Mouse (Mus musculus) thymus, postnatal 14 days (tissue): ENCODE data around the gene Senp1.

Experiments
- DNase-seq: peaks from one replicate; pipeline ENCODE4 v3.0.0; 2021

The Senp1 gene

DNA sequence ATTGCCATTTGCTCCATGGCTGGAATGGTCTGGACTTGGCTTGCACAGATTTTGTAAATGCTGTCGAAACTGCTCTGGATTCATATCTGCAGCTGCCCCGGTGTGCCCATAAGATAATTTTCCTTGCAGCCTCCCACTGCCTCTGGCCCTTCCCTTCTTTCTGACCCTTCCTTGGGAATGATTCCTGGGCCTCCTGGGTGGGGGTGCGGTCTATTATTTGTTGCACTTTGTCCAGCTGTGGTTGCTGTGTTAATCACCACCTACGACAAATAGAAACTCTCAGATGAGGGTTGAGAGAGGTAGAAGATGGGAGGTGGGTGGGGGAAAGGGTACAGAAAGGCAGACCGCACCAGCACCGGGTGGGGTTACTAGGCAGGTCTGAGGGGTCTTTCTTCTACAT lies 13.7 kb upstream of the Senp1 start:
- DNase-seq = no peak

DNA sequence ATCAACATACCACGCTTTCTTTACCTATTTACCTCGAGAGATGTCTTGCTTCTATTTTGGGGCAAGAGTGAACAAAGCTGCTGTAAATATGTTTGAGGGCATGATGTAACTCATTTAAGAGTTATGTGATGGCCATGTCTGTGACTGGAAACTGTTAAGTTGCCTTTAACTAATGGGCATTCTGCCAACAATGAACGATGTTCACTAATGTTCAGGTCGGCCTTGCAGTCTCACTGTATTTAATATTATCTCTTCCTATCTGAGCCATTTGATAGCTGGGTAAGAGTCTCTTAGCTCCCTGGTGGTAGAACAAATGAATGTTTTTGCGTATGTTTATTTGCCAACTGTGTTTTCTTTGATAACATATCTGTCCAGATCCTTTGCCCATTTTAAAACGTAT lies 13.0 kb upstream of the Senp1 start:
- no peak for DNase-seq

- DNase-seq = no peak
Measured at GRCm38 (mm10) chr15:98102401-98102800, 8.9 kb upstream of the Senp1 start.

DNA sequence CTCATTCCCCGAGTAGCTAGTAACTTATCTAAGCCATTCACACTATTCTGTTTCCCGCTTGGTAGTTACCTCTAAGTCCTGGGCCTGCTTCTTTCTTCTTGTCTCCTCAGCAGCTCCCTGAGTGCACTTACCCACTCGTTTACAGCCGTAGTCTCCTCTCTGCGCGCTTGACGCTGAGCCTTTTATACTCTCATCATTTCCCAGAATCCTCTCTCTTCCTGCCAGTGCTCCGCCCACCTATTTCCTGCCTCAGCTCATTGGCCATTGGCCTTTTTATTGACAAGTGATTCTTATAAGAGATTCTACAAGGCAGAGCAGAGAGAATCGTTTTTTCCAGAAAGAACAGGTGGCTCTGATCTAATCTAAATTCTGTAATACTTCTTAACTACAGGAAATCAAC lies 5.0 kb upstream of the Senp1 start:
- DNase-seq = no peak

GRCm38 (mm10) chr15:98096957-98097356 lies 3.4 kb upstream of the Senp1 start:
- peak; percentile 28 for DNase-seq

DNA sequence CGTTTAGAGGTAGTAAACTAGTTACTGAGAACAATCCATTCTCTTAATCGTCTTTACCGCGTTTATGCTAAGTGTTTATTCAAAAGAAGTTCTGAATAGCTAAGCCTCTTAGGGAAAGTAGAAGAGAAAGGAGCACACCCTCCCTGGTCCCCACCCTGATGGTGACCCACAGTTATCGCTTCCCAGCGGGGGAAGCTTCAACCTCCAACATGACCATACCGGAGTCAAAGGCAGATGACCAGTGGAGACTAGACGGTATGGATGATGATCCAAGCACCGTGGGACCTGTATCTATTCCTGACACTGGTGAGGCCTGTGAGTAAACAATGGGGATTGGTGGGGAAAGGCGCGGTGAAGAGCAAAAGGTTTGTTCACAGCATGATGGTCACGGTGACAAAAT lies 1.4 kb upstream of the Senp1 start:
- no peak for DNase-seq

- DNase-seq = no peak
Measured at GRCm38 (mm10) chr15:98092372-98093120, 998 bp downstream of the Senp1 start, which contains the start of gene Pfkm. Gene Pfkm (plus strand): TSS chr15:98092589.

- no peak for DNase-seq
Measured at GRCm38 (mm10) chr15:98091841-98092240, 1.7 kb downstream of the Senp1 start.

DNA sequence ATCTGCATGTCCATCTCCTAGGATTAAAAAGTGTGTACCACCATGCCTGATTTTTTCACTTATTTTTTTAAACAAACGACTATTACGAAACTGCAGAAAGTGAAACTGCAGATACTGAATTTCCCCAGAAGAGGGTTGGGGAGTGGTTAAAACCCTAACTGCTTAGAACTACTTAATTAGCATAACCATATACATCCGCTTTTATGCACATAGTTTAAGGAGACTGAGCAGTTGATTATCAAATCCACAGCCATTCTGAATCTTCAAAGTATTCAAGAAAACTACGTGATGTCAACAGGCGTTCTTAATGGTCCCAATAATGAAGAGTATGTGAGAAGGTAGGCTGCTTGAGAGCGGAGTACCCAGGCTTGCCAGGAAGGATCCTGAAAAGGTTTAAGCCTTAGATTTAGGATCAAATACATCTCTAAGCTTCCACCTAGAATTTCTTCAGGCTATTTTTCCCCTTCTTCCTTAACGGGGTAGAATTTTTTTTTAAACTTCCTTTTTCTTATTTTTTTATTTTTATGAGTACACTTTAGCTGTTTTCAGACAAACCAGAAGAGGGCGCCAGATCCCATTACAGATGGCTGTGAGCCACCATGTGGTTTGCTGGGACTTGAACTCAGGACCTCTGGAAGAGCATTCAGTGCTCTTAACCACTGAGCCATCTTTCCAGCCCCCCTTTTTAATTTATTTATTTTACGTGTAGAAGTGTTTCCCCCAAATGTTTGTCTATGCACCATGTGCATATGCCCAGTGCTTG lies 3.9 kb downstream of the Senp1 start:
- DNase-seq = peak; percentile 58

DNA sequence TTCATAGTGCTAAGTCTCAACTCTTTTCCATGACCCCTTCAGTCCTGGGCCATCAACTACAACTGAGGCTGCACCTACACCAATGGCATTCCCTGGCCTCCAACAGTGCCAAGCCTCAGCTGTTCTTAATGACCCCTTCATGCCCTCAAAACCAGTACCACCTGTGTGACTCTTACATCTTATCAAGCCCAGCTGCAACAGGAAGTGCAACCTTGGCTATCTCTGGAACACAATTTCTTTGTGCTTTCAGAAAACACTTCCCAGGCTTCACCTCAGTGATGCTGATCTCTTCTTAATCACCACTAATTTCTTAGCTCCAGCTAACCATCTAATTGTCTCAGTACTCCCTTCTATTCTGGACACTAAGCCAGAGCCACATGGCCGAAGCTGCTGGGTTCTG lies 4.7 kb downstream of the Senp1 start:
- peak; percentile 34 for DNase-seq

DNA sequence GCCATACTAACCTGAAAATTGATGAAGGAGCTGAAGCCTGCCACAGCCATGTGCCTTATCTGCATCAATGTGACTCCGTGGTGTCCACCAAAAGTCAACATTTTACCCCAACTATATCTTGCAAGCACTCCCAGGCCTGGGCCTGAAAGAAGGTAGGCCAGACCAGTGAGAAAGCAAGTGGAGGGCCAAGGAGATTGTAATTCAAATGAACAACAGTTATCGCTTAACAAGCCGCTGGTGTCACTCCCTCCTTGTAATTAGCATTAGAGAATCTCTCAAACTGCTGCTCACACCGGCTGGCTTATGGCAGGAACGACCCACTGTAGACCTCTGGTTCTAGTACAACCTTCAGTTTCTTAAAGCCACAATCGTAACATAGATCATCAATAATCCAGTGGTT lies 16.6 kb downstream of the Senp1 start:
- no peak for DNase-seq

- DNase-seq = no peak
Measured at GRCm38 (mm10) chr15:98075034-98075433, 18.5 kb downstream of the Senp1 start.

DNA sequence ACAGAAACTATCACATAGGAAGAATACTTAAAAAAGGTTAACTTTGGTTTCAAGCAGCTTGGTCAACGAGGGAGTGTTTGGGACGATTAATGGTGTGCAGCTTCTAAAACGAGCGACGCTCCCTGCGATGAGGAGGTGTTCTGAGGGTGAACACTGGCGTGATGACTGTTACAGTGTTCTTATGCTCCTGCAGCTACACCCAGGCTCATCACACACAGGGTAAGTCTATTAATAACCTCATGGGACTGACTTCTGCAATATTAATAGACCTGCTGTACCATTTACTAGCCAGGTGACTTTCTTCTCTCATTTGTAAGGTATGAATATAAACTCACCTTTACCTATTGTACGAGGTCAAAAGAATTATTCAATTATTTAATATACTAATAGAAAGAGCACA lies 19.0 kb downstream of the Senp1 start:
- no peak for DNase-seq

- DNase-seq = no peak
Measured at GRCm38 (mm10) chr15:98070376-98070775, 23.2 kb downstream of the Senp1 start.

GRCm38 (mm10) chr15:98069566-98070245 lies 23.8 kb downstream of the Senp1 start:
- peak; percentile 68 for DNase-seq

- no peak for DNase-seq
Measured at GRCm38 (mm10) chr15:98068506-98068905, 25.0 kb downstream of the Senp1 start.

- peak; percentile 75 for DNase-seq
Measured at GRCm38 (mm10) chr15:98067492-98067891, 26.1 kb downstream of the Senp1 start.

GRCm38 (mm10) chr15:98066602-98067001 lies 26.9 kb downstream of the Senp1 start:
- peak; percentile 66 for DNase-seq

GRCm38 (mm10) chr15:98065881-98066280 lies 27.7 kb downstream of the Senp1 start:
- DNase-seq = peak; percentile 18

DNA sequence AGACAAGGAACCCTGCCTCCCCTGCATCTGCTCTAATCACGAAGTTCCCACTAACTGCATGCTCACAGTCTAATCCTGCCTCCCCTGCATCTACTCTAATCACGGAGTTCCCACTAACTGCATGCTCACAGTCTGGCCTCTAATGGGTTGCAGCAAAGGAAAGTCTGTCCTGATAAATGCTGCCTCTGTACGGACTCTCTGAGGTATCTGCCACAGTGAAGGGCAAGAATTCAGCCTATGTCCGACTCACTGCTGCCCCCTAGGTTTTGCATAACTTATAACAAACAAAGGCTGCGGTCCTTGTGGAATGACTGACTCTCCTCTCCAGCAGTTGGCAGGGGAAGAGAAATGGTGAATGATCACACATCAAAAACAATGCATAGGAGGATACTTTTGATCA lies 38.3 kb downstream of the Senp1 start:
- DNase-seq = peak; percentile 39

GRCm38 (mm10) chr15:98051685-98052084 lies 41.9 kb downstream of the Senp1 start:
- no peak for DNase-seq

- no peak for DNase-seq
Measured at GRCm38 (mm10) chr15:98048918-98049700, 44.4 kb downstream of the Senp1 start.

- DNase-seq = no peak
Measured at GRCm38 (mm10) chr15:98044387-98044786, 49.2 kb downstream of the Senp1 start.
